In the genomic region with DNA sequence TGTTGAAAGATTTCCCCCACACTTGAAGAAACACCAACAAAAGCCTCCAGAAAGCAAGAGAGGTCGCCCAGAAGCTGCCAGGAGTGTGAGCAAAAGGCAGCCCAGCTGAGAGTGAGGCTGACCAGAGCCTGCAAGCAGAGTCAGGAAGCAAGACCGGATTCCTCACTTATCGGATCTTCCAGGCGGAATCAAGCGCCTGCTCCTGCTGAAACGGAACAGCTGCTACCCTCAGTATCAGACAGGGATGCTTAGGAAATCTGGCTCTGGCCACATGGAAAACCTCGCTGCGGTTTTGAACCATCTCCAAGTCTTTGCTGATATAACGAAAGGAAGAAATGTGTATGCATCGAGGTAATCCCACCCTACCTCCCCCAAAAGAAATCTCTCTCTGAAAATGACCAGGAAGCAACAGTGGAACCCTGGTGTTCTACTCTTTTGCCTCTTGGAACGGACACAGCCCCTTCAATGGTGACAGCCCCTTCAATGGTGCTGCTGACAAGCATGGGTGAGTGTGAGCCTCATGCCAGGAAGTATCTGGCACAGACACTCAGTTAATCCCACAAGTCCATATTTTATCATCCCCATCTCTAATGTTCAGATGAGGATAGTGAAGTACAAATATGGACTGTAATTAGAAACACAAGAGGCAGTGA, we compare ENCODE assay signal across 8 mouse cellular contexts.
DNase-seq lines count a peak whose midpoint lies in the region; ATAC-seq and TF ChIP-seq lines count a peak whose summit lies in the region.

No protein-coding gene starts in this region.

- TF ChIP-seq CTCF in kidney, postnatal 0 days (IDR thresholded peaks at IDR 0.05; ENCODE audit: low read depth), result no peak

- no peaks in the 10 kb centered on the region for H3K9me3 ChIP-seq in kidney, postnatal 0 days (replicated peaks; ENCODE audit: low read length)
- H3K9me3 ChIP-seq in midbrain, embryonic 13.5 days, result no peaks in the 10 kb centered on the region

- H3K4me1 ChIP-seq in kidney, postnatal 0 days (replicated peaks; ENCODE audit: insufficient read depth, low read length), result no peaks in the 10 kb centered on the region
- H3K4me1 ChIP-seq in midbrain, embryonic 13.5 days (replicated peaks), result no peaks in the 10 kb centered on the region

- H3K36me3 ChIP-seq in kidney, postnatal 0 days (ENCODE audit: insufficient read depth, low read length), result no peaks in the 10 kb centered on the region
- no peaks in the 10 kb centered on the region for H3K36me3 ChIP-seq in midbrain, embryonic 13.5 days

- ATAC-seq in kidney, postnatal 0 days (replicated peaks; ENCODE audit: low FRiP score, low read depth), result no peak; the same call in 1 of the 2 replicates
- no peak for ATAC-seq in midbrain, embryonic 13.5 days

- no peak overlapping the region for H3K4me3 ChIP-seq in kidney, postnatal 0 days (replicated peaks; ENCODE audit: low read depth, low read length)
- H3K4me3 ChIP-seq in midbrain, embryonic 13.5 days (replicated peaks), result no peak overlapping the region

- H3K27ac ChIP-seq in kidney, postnatal 0 days, result no peak overlapping the region
- no peak overlapping the region for H3K27ac ChIP-seq in midbrain, embryonic 13.5 days

- no peaks in the 10 kb centered on the region for H3K27me3 ChIP-seq in kidney, postnatal 0 days (ENCODE audit: insufficient read depth, low read length)
- no peaks in the 10 kb centered on the region for H3K27me3 ChIP-seq in midbrain, embryonic 13.5 days

- H3K9ac ChIP-seq in kidney, postnatal 0 days (ENCODE audit: low read depth, low read length), result no peak overlapping the region
- H3K9ac ChIP-seq in midbrain, embryonic 13.5 days (replicated peaks), result no peak overlapping the region

- DNase-seq in MN1 (ENCODE audit: low spot score) (peak; percentile 76), NIH3T3 (ENCODE audit: low read depth) (peak; percentile 27)
- DNase-seq in heart, adult 11 months, result peak; percentile 99
- DNase-seq in kidney, postnatal 0 days (ENCODE audit: low spot score), result peak; percentile 85
- no peak for DNase-seq in adrenal gland, postnatal 14 days
- DNase-seq in c-Kit-positive CD71-positive TER-119-positive erythroid progenitor cells, embryonic 14.5 days (ENCODE audit: low spot score), result no peak
- DNase-seq in adrenal gland, postnatal 4 days (ENCODE audit: low spot score in 2 of 2), result no peak

- H3K4me2 ChIP-seq in kidney, postnatal 0 days (ENCODE audit: low read length), result 0 out of 2 replicates have a peak overlapping the region, but pooled peaks have one; percentile 10
- H3K4me2 ChIP-seq in midbrain, embryonic 13.5 days (replicated peaks), result no peak overlapping the region

- 29% methylated on average over 11 of the region's 11 CpGs for WGBS in kidney, postnatal 0 days
- WGBS in midbrain, embryonic 13.5 days, result 61% methylated on average over 11 of the region's 11 CpGs

Comparison
In these comparisons a context has a peak if more than half of its experiments do, and no peak if none do; other contexts are left out.
1. DNase-seq: peak in MN1 (single experiment), NIH3T3 (single experiment), heart, adult 11 months (single experiment) and kidney, postnatal 0 days (single experiment); none in adrenal gland, postnatal 14 days (single experiment), c-Kit-positive CD71-positive TER-119-positive erythroid progenitor cells, embryonic 14.5 days (single experiment) and adrenal gland, postnatal 4 days (0 of 2).